Mouse (Mus musculus): ENCODE measurements around the gene Mamdc2. TPM values are rescaled to one million over a fixed set of nuclear protein-coding genes. Genes with fewer than 3 reads are reported as not detected.

The Mamdc2 gene
- polyA plus RNA-seq, 1 experiment from 2014 or later = 3.9 TPM

- Histone ChIP-seq H3K4me3 (ENCODE audit: low read depth, low read length) (no peak overlapping the region), H3K27ac (replicated peaks) (no peak overlapping the region), H3K9me3 (ENCODE audit: control insufficient read depth, low read length) (no peaks in the 10 kb centered on the region), H3K4me2 (replicated peaks; ENCODE audit: low read depth) (no peak overlapping the region), H3K36me3 (ENCODE audit: control insufficient read depth, insufficient read depth, low read length) (no peaks in the 10 kb centered on the region), H3K27me3 (ENCODE audit: control insufficient read depth, insufficient read depth, low read length) (no peaks in the 10 kb centered on the region), H3K9ac (ENCODE audit: low read length) (no peak overlapping the region), H3K4me1 (replicated peaks; ENCODE audit: control insufficient read depth, insufficient read depth) (no peaks in the 10 kb centered on the region)
- no peak for TF ChIP-seq EP300 (optimal IDR thresholded peaks at IDR 0.05)
- no peak for TF ChIP-seq CTCF (IDR thresholded peaks at IDR 0.05; ENCODE audit: low read depth)
- ATAC-seq (ENCODE audit: low FRiP score, low TSS enrichment) (no peak), DNase-seq (ENCODE audit: low spot score) (no peak)
- 90% methylated on average over 7 of the region's 7 CpGs for WGBS
Observed at GRCm38 (mm10) chr19:23306671-23307070, 141.6 kb downstream of the Mamdc2 start.

DNA sequence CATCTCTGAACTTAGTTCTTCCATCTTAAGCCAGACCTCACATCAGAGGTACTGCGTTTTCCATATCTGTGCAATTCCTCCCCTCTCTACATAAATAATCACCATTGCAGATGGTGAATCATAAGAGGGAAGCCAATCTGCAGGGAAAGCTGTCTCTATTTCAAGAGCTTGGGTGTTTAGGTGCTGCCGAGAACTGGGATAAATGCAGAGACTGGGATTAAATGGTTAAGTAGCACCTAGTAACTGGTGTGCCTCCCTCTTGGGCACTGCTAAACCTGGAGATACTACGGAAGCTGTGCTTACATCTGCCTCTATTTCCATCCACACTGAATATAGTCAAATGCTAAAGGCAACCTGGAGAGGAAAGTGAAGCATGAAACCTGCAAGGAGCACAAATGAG lies 148.3 kb downstream of the Mamdc2 start:
- Histone ChIP-seq H3K27ac (replicated peaks) (no peak overlapping the region), H3K27me3 (ENCODE audit: control insufficient read depth, insufficient read depth, low read length) (no peaks in the 10 kb centered on the region), H3K9me3 (ENCODE audit: control insufficient read depth, low read length) (no peaks in the 10 kb centered on the region), H3K4me3 (ENCODE audit: low read depth, low read length) (no peak overlapping the region), H3K36me3 (ENCODE audit: control insufficient read depth, insufficient read depth, low read length) (no peaks in the 10 kb centered on the region), H3K9ac (ENCODE audit: low read length) (no peak overlapping the region), H3K4me1 (replicated peaks; ENCODE audit: control insufficient read depth, insufficient read depth) (no peaks in the 10 kb centered on the region), H3K4me2 (replicated peaks; ENCODE audit: low read depth) (no peak overlapping the region)
- no peak for DNase-seq (ENCODE audit: low spot score)
- 86% methylated on average over 3 of the region's 3 CpGs for WGBS
- no peak for TF ChIP-seq CTCF (IDR thresholded peaks at IDR 0.05; ENCODE audit: low read depth)
- TF ChIP-seq EP300 (optimal IDR thresholded peaks at IDR 0.05) = no peak
- no peak for ATAC-seq (ENCODE audit: low FRiP score, low TSS enrichment)

GRCm38 (mm10) chr19:23298917-23299316 lies 149.3 kb downstream of the Mamdc2 start:
- no peaks in the 10 kb centered on the region for H3K36me3 ChIP-seq (ENCODE audit: control insufficient read depth, insufficient read depth, low read length)
- H3K4me2 ChIP-seq (replicated peaks; ENCODE audit: low read depth) = no peak overlapping the region
- H3K4me3 ChIP-seq (ENCODE audit: low read depth, low read length) = no peak overlapping the region
- H3K9me3 ChIP-seq (ENCODE audit: control insufficient read depth, low read length) = no peaks in the 10 kb centered on the region
- H3K9ac ChIP-seq (ENCODE audit: low read length) = no peak overlapping the region
- no peaks in the 10 kb centered on the region for H3K4me1 ChIP-seq (replicated peaks; ENCODE audit: control insufficient read depth, insufficient read depth)
- ATAC-seq (ENCODE audit: low FRiP score, low TSS enrichment) = no peak
- TF ChIP-seq EP300 (optimal IDR thresholded peaks at IDR 0.05) (no peak), CTCF (IDR thresholded peaks at IDR 0.05; ENCODE audit: low read depth) (peak; percentile 48)
- no peak for DNase-seq (ENCODE audit: low spot score)
- H3K27me3 ChIP-seq (ENCODE audit: control insufficient read depth, insufficient read depth, low read length) = no peaks in the 10 kb centered on the region
- H3K27ac ChIP-seq (replicated peaks) = no peak overlapping the region
- WGBS = 75% methylated on average over 1 of the region's 1 CpGs

DNA sequence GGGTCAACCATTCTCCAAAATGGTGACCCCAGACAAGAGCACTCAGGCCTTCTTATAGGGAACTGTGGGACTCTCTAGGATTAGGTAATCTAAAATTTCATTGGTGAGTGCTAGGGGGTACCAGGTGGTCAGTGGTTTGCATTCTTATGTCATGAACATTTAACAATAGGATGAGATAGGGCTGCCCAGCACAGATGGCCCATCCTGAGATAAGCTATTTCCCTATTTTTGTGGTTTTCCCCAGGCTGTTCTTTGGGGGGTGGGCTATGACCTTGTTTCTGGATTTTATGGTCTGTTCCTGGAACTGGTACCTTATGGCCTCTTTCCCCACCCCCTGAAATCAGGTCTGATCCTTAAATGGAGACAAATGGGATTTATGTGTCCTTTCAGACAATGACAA lies 151.1 kb downstream of the Mamdc2 start:
- no peak overlapping the region for H3K4me2 ChIP-seq (replicated peaks; ENCODE audit: low read depth)
- H3K9ac ChIP-seq (ENCODE audit: low read length) = no peak overlapping the region
- no peaks in the 10 kb centered on the region for H3K4me1 ChIP-seq (replicated peaks; ENCODE audit: control insufficient read depth, insufficient read depth)
- H3K27me3 ChIP-seq (ENCODE audit: control insufficient read depth, insufficient read depth, low read length) = no peaks in the 10 kb centered on the region
- no peaks in the 10 kb centered on the region for H3K36me3 ChIP-seq (ENCODE audit: control insufficient read depth, insufficient read depth, low read length)
- ATAC-seq (ENCODE audit: low FRiP score, low TSS enrichment) = no peak
- no peak for TF ChIP-seq CTCF (IDR thresholded peaks at IDR 0.05; ENCODE audit: low read depth)
- TF ChIP-seq EP300 (optimal IDR thresholded peaks at IDR 0.05) = no peak
- no peak overlapping the region for H3K27ac ChIP-seq (replicated peaks)
- H3K4me3 ChIP-seq (ENCODE audit: low read depth, low read length) = no peak overlapping the region
- DNase-seq (ENCODE audit: low spot score) = no peak
- H3K9me3 ChIP-seq (ENCODE audit: control insufficient read depth, low read length) = no peaks in the 10 kb centered on the region

DNA sequence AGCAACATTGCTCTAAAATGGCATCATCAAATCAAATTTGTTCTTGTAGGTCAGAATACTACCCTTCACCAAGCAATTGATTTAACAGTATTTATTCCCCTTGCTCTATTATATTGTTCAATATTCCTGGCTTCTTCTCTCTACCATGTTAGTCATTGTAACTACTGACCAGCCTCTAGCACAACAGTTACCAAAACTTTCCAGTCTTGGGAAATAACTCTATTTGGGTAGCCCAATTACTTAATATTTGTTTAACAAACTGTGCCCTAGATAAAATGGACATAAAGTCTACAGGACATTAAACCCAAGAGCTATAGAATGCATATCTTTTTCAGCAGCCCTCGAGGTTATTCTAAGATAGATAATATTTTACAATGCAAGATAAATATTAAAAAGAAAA lies 159.0 kb downstream of the Mamdc2 start:
- no peak for DNase-seq (ENCODE audit: low spot score)
- no peaks in the 10 kb centered on the region for H3K36me3 ChIP-seq (ENCODE audit: control insufficient read depth, insufficient read depth, low read length)
- ATAC-seq (ENCODE audit: low FRiP score, low TSS enrichment) = no peak
- no peak overlapping the region for H3K4me3 ChIP-seq (ENCODE audit: low read depth, low read length)
- no peaks in the 10 kb centered on the region for H3K9me3 ChIP-seq (ENCODE audit: control insufficient read depth, low read length)
- H3K4me1 ChIP-seq (replicated peaks; ENCODE audit: control insufficient read depth, insufficient read depth) = no peaks in the 10 kb centered on the region
- no peak overlapping the region for H3K4me2 ChIP-seq (replicated peaks; ENCODE audit: low read depth)
- no peak overlapping the region for H3K27ac ChIP-seq (replicated peaks)
- WGBS = 53% methylated on average over 1 of the region's 1 CpGs
- TF ChIP-seq CTCF (IDR thresholded peaks at IDR 0.05; ENCODE audit: low read depth) (no peak), EP300 (optimal IDR thresholded peaks at IDR 0.05) (no peak)
- no peak overlapping the region for H3K9ac ChIP-seq (ENCODE audit: low read length)
- H3K27me3 ChIP-seq (ENCODE audit: control insufficient read depth, insufficient read depth, low read length) = no peaks in the 10 kb centered on the region

DNA sequence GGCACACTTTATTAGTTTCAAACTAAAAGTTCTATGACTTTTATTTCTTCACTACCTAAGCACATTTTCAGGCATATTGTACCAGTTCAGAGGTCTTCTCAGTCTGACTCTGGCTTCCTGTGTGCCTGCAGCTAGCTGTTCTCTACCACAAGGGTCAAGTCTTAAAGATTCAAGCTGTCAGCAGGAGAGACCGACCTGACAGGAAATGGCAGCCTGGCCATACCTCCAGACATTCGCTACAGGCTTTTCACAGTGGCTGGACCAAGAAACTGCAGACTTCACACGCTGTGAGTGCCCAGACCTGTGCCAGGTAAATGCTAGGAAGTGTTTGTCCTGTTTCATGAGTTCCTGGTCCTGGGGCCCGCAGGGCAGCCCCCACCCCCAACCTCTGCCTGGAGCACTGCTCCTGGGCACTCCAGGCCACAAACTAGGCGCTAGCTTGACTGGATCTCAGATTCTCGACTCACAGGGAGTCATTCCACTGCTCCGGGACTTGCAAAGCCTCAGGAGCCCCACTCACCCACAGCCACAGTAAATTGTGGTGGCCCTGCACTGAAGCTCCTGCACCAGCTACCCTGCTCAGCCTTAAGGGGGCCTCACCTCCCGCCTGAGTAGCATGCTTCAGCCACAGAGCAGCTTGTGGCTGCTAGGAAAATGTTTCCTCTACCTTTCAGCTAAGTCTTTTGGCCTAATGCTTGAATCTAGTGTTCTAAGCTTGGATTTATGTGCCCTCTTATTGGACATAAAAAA lies 166.2 kb downstream of the Mamdc2 start:
- 55% methylated on average over 8 of the region's 8 CpGs for WGBS
- Histone ChIP-seq H3K27me3 (ENCODE audit: control insufficient read depth, insufficient read depth, low read length) (no peaks in the 10 kb centered on the region), H3K9me3 (ENCODE audit: control insufficient read depth, low read length) (no peaks in the 10 kb centered on the region), H3K4me1 (replicated peaks; ENCODE audit: control insufficient read depth, insufficient read depth) (no peaks in the 10 kb centered on the region), H3K4me3 (ENCODE audit: low read depth, low read length) (no peak overlapping the region), H3K27ac (replicated peaks) (no peak overlapping the region), H3K36me3 (ENCODE audit: control insufficient read depth, insufficient read depth, low read length) (no peaks in the 10 kb centered on the region), H3K4me2 (replicated peaks; ENCODE audit: low read depth) (no peak overlapping the region), H3K9ac (ENCODE audit: low read length) (no peak overlapping the region)
- TF ChIP-seq EP300 (optimal IDR thresholded peaks at IDR 0.05) (no peak), CTCF (IDR thresholded peaks at IDR 0.05; ENCODE audit: low read depth) (no peak)
- no peak for ATAC-seq (ENCODE audit: low FRiP score, low TSS enrichment)
- no peak for DNase-seq (ENCODE audit: low spot score)
